Mouse (Mus musculus) common myeloid progenitor, adult 5-6 weeks (primary cell): ENCODE measurements at regions not wholly inside any gene's neighbourhood (a gene's known extent, or its start where the extent isn't known, plus 50 kb on each side); places are given as distances from the start of the nearest gene placed in this dataset.

Experiments
- ATAC-seq: replicated peaks from 2 replicates; pipeline ENCODE4 v1.8.0; 2016; ENCODE audit warnings: low read depth, mild to moderate bottlenecking, moderate TSS enrichment, inconsistent platforms; ENCODE audit not compliant: poor library complexity, severe bottlenecking

DNA sequence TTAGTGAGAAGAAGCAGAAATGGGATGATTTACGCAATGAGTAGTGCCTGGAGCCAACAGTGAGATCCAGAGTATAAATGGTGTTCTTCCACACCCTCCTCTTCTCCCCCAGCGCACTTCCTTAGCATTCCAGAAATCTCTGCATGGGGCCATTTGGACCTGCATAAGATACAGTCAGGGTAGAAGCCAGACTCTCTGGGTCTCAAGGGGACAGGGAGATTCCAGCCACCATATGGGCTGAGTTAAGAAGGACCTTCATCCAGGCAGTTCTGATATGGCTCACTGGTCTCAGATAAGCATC, 70.2 kb upstream of the Peli2 start:
- ATAC-seq, result no peak

DNA sequence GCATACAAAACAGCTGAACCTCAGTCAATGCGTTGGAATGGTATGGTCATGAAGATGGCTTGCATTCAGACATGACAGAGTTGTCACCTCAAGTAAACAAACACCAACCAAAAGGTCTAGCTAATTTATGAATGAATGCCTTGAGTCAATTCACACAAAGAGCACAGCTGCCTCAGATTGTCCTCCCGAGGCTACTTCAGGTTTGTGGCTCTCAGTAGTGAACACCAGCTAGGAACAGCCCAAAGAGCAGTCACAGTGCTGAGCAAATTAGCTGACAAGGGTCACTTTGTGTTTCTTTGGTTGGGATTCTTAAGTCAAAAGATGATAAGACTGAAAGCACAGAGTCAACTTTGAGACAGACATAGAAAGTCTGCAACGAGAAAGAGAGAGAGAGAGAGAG, 68.7 kb upstream of the Peli2 start:
- no peak for ATAC-seq

DNA sequence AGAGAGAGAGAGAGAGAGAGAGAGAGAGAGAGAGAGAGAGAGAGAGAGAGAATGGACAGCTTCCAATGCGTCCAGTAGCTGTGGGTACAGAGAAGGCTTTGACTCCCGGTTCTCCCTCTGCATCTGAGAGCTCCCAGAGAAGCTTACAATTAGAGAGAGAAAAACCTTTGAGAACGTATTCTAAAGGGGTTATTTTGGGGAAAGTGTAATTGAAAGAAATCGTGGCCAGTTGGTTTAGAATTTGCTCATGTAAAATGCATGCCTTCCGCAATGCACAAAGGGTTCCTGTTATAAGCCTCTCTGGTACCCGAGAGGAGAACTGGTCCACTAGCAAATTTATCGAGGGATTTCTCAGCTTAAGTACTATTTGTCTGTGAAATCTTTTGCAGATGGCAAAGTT, 68.2 kb upstream of the Peli2 start:
- ATAC-seq, result no peak

DNA sequence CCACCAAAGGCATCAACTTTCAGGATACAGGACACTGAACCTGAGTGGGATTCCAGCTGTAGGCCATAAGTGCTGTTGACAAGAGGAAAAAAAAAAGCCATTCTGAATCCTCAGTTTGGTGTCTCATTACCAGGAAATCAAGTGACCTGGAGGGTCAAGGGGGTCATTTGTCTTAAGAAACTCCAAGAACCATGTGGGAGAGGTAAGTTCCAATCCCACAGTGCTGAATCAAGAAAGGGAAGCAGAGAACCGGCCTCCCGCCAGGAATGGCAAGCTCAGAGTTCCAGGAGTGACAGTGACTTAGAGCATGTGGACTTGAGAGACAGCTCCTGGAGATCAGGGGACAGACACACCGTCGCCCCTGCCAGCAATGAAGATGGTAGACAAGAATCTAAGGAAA, 67.5 kb upstream of the Peli2 start:
- ATAC-seq, result no peak

DNA sequence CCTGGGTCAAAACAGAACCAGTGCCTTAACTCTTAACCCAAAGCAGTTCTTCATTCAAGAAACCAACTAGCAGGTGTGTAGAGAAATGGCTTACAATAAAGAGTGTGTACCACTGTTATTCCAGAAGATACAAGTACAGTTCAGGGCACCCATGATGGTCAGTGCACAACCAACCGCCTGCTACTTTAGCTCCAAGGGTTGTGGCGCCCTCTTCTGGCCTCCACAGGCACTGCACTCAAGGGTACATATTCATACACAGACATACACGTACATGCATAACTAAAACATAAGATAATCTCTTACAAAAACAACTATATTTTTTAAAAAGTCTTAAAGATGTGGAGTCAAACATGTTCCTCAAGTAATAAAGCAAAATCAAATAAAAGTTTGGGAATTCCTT, 65.9 kb upstream of the Peli2 start:
- ATAC-seq, result no peak

DNA sequence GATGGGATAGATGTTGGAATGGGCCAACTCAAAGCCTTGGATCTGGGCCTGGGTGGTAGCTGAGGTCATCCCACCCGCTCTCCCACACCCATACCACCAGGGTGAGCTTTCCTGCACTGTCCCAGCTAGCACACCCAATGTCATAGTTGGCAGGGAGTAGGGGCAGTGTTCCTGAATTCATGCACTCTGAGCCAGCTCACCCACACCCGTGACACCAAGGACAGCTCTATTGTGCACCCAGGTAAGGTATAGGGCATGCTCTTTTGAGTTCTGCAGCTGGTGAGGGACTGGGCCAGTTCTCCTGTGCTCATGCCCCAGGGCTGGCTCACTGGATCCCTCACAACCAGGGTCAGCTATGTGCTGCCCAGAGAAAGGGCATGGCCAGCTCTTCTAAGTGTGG, 64.8 kb upstream of the Peli2 start:
- ATAC-seq, result no peak

DNA sequence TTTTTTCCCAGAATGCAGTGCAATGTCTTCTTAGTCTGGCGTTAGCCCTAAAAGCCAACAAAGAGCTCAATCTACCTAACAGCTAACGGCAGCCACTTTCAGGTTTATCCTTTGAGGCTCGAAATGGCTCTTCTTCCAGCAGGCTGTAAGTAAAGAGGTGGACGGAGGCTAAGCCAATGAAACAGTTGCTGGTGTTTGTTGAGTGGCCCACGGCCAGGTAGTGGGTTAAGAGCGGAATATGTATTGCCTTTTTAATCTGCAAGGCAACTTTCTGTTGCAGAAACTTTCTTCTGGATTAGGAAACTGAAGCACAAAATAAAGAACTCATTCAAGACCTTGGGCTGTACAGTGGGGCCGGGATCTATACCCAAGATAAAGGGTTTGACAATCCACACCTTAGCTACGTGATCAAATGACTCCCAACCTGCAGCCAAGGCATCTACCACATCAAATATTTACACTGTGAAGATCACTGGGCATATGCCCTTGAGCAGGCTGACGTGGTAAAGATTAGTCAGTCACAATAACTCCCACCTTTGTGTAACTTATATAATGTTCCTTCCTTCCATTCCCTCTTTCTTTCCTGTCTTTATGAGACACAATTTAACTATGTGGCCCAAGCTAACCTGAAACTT, 62.3 kb upstream of the Peli2 start:
- ATAC-seq, result no peak

DNA sequence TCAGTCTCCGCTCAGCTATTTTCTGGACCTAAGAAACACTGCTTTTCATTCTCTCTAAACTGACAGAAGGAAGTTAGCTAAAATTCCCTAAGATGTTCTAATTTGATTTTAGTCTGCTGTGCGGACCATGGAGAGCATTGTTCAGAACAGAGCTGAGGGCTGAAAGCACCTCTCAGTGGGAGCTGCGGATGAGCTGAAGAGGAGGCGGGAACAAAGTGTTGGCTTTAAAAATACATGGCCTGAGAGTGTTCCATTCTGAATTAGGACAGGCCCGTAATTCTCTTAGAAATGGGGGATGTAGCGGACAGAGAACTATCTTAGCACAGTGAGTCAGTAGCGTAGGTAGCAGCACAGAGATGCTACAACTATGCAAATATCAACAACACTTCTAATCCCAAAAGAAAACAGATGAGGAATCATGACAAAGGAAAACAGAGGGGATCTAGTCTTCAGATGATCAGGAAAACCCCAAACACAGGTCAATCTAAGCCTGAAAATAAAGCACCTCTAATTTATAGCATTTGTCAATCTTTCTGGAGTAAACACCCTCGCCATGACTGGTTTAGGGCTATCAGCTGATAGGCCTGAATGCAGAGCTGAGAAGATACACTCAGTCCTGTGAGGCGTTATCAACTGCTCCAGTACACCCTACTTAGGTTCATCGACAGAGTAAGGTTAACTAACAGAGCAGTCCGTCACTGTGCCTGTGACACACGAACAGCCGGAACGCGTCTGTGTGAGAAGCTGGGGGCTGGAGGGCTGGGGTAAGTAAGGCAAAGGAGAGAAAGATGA, 60.8 kb upstream of the Peli2 start:
- ATAC-seq, result no peak

DNA sequence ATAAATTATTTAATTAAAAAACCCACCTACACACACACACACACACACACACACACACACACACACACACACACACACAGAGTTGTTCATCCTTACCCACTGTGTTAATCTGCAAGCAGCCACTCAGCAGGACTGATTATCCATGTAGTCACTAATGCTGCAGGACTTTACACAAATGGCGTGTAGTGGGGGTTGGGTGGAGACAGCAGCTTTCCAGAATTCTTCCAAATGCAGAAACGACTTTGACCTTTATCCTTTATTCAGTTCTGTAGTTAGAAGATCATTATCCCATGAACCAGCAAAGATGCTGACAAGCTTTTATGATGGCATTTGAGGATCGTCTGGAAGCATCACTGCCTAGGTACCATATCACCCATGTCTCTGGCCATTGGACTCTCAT, 52.0 kb upstream of the Peli2 start:
- ATAC-seq, result no peak
